Mouse (Mus musculus) olfactory bulb, adult 2 months (tissue): ENCODE measurements around the gene Arrdc2.

ENCODE experiments used
- CTCF ChIP-seq: fragments of 200-500 bp; IDR thresholded peaks from 2 replicates; pipeline ENCODE4 v1.5.1; 2012; ENCODE audit warnings: low read depth, mild to moderate bottlenecking, low read length, moderate library complexity; ENCODE audit not compliant: insufficient read depth
- POLR2A ChIP-seq: fragments of 200-500 bp; IDR thresholded peaks from 2 replicates; pipeline ENCODE4 v1.6.1; 2012; ENCODE audit warnings: mild to moderate bottlenecking, low read depth, low read length, moderate library complexity; ENCODE audit not compliant: insufficient read depth

DNA sequence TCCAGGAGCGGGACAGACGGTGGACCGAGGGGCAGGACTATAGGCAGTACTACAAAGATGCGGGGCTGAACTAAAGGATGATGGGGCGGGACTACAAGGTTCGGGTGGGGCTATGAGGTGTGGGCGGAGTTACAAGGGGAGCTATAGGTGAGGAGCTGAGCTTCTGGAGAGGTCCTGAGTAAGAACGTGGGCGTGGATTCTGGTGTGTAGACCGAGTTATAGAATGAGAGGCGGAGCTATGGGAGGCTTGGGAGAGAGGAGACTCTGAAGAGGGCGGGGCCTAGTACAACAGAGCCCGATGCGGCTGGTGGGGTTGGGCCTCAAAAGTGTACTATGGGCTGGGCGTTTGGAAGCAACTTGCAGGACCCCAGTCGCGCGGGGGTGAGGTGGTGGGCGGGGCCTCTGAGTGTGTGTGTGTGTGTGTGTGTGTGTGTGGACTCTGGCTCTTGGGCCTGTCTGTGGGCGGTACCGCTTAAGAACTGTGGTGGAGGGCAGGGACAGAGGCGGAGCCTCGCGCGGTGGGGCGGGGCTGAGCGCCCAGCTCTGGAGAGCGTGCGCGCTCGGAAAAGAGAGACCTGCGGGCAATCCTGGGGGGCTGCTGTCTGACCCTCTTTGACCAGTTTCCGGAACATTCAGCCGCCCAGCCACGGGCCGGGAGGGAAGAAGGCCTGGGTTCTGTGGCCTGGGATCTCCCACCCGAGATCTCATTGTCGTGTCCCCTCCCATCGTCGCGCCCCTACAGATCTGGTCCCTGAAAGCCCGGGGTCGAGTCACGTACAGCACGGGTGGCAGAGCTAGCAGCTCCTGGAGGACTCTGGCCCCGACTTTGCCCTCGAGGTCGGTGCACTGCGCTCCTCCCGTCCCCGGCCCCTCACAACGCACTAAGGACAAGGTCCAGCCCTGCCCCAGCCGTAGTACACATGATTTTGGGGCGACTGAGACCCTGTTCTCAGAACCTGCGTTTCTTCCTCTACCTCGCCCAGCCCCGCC, 42.1 kb downstream of the Arrdc2 start:
- TF ChIP-seq CTCF (no peak), POLR2A (no peak; the same call in 1 of the 2 replicates)
